Mouse (Mus musculus) kidney, postnatal 14 days (tissue): Measurements from ENCODE around the gene Casp8.
"Not testable (repeated sequence)": the region's sequence is repeated elsewhere in the genome, so short reads cannot be mapped to it uniquely, and the experiment has no call there.

Experiments used
- DNase-seq: peaks from one replicate; pipeline ENCODE4 v3.0.0; 2022; ENCODE audit warnings: mixed read lengths

The Casp8 gene

GRCm38 (mm10) chr1:58795291-58796058 is at the start of gene Casp8:
Casp8 (plus strand) TSS chr1:58795374.
- DNase-seq, result peak; percentile 82

- DNase-seq, result peak; percentile 58
These were observed 48.3 kb upstream of the Casp8 start for GRCm38 (mm10) chr1:58746880-58747279.

- no peak for DNase-seq
These were observed 35.7 kb upstream of the Casp8 start for GRCm38 (mm10) chr1:58759451-58759850.

- no peak for DNase-seq
These were observed 34.6 kb upstream of the Casp8 start for GRCm38 (mm10) chr1:58760581-58760980.

- peak; percentile 52 for DNase-seq
These were observed 33.5 kb upstream of the Casp8 start for GRCm38 (mm10) chr1:58761391-58762275.

GRCm38 (mm10) chr1:58762576-58762975 is 32.6 kb upstream of the Casp8 start:
- DNase-seq, result no peak

GRCm38 (mm10) chr1:58766446-58766845 is 28.7 kb upstream of the Casp8 start:
- not testable (repeated sequence) for DNase-seq

GRCm38 (mm10) chr1:58769136-58769535 is 26.0 kb upstream of the Casp8 start:
- DNase-seq, result no peak

- DNase-seq, result no peak
These were observed 25.5 kb upstream of the Casp8 start for GRCm38 (mm10) chr1:58769701-58770100.

- DNase-seq, result peak; percentile 69
These were observed 25.0 kb upstream of the Casp8 start for GRCm38 (mm10) chr1:58770111-58770720.

- DNase-seq, result no peak
These were observed 23.1 kb upstream of the Casp8 start for GRCm38 (mm10) chr1:58772084-58772483.

GRCm38 (mm10) chr1:58773280-58773679 is 21.9 kb upstream of the Casp8 start:
- no peak for DNase-seq

- peak; percentile 48 for DNase-seq
These were observed 21.3 kb upstream of the Casp8 start for GRCm38 (mm10) chr1:58773905-58774304.

- no peak for DNase-seq
These were observed 19.8 kb upstream of the Casp8 start for GRCm38 (mm10) chr1:58775361-58775760.

GRCm38 (mm10) chr1:58777583-58777982 is 17.6 kb upstream of the Casp8 start:
- no peak for DNase-seq

GRCm38 (mm10) chr1:58778226-58778625 is 16.9 kb upstream of the Casp8 start:
- DNase-seq, result no peak

GRCm38 (mm10) chr1:58786276-58786675 is 8.9 kb upstream of the Casp8 start:
- DNase-seq, result no peak

- no peak for DNase-seq
These were observed 6.8 kb upstream of the Casp8 start for GRCm38 (mm10) chr1:58788410-58788809.

GRCm38 (mm10) chr1:58794705-58795104 is 469 bp upstream of the Casp8 start:
- DNase-seq, result no peak

GRCm38 (mm10) chr1:58796059-58796363 is 837 bp downstream of the Casp8 start:
- DNase-seq, result no peak

GRCm38 (mm10) chr1:58796853-58797252 is 1.7 kb downstream of the Casp8 start:
- no peak for DNase-seq

- no peak for DNase-seq
These were observed 2.2 kb downstream of the Casp8 start for GRCm38 (mm10) chr1:58797370-58797769.

GRCm38 (mm10) chr1:58798911-58799310 is 3.7 kb downstream of the Casp8 start:
- DNase-seq, result no peak

- DNase-seq, result not testable (repeated sequence)
These were observed 5.5 kb downstream of the Casp8 start for GRCm38 (mm10) chr1:58800644-58801043.
